Mouse (Mus musculus) cerebellum, postnatal 4 days (tissue): ENCODE results near the gene Gm49322.

Experiments
- DNase-seq, 2 experiments: peaks; one replicate each; pipeline ENCODE4 v3.0.0; 2022; ENCODE audit warnings: low spot score in 2 of 2, mixed read lengths in 1 of 2

The Gm49322 gene

DNA sequence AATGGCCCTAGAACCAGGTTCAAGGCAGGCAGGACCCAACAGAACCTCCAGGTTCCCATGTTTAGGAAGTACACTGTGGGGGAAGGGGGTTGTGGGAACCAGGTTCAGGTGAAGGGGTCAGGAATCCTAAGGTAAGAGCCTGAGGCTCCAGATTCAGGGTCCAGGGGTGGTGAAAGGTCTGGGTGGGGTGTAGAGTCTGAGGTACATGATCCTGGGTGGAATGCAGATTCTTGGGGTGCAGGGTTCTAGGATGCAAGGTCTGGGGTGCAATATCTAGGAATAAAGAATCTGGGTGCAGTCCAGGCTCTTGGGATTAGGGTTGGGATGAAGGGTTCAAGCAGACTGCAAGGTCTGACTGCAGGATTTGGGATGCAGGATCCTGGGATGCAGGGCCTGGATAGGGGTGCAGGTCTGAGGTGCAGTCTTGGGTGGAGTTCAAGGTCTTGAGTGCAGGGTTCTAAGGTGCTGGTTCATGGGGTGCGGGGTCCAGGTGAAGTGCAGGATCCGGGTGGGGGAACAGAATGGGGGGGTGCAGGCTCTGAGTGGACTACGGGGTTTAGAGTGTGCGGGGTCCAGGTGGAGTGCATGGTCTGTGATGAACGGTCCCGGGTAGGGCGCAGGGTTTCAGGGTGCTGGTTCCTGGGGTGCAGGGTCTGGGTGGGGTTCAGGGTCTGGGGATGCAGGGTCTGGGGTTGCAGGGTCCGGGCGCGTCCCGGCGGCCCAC is 49.7 kb downstream of the Gm49322 start:
- DNase-seq = no peak

DNA sequence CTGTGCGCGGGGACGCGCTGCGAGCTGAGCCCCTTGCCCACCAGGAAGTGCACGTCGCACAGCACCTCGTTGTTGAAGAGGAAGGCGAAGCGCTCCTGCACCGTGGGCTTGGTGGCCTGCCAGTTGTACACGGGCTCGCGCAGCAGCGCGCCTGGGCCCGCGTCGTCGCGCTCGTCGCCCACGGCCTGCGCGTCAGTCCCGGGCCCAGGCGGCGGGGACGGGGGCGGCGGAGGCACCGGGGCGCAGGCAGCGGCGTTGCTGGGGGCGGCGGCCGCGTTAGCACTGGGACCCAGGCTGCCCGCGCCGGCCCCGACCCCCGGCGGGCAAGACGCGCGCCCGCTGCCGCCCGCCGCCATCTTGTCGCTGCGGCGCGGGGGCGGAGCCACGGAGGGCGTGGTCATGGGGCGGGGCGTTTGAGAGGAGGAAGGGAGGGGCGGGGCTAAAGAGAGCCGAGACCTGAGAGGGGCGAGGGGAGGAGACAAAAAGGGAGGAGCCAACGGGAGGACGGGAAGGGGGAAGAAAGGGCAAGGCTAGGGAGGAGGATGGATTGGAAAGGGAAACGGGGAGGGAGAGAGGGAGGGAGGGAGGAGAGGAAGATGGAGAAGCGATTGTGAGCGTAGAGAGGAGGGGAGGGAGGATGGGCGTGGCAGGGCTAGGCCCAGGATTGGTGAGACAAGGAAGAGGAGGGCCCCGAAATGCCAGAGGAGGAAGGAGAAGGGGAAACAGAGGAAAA is 50.5 kb downstream of the Gm49322 start:
- DNase-seq = peak; percentile 86 to 99

DNA sequence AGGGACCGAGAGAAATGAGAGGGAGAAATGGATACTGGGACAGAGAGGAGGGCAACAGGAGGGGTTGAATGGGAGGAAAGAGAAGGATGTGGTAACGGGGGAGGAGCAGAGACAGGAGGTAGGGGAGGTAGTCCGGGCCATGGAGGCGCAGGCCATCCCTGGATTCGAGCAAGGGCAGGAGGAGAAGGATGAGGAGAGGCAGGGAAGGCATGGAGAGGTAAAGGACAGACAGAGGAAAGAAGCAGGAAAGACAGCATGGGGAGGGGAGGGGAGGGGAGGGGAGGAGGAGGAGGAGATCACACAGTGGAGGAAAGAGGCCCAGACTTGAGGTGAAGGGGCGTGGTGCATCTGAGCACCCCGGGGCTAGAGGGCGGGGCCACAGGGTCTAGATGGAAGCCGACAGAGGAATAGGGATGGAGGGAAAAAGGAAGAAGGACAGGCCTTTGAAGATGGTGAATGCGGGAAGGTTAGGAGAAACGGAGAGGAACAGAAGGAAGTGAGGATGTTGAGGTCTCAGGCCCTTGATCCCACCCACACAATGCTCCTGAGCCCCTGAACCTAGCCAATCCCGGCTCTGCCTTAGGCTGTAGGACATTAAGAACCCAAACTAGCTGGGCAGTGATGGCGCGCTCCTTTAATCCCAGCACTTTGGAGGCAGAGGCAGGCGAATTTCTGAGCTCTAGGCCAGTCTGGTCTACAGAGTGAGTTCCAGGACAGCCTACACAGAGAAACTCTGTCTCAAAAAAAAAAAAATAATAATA is 51.2 kb downstream of the Gm49322 start, which contains the start of gene Btbd2:
TSS of gene Btbd2 (minus strand) at position 209 of the 761 bp plus-strand sequence.
- DNase-seq = no peak

DNA sequence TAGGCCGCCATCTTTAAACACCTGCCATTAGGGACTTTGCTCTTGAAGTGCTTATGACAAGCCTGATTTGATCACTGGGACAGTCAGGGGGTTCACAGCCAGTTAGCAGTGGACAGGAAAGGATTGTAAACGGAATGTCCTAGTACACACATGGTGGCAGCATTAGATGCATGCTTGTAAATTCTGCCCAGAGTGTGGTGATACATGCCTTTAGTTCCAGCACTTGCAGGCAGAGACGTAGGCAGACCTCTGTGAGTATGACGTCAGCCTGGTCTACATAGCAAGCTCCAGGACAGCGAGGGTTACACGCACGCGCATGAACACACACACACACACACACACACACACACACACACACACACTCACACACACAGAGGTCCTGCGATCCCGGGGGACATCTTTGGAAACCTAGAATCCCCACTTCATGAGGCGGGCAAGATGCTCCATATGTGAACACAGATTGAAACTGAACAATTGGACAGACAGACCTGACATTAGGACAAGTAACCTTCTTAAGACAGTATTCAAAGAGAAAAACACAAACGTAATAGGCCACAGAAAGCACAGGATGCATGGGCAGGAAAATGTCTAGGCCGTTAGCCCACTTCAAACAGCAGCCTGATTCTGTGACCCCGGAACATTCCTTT is 52.5 kb downstream of the Gm49322 start:
- no peak for DNase-seq

- no peak for DNase-seq
Observed at GRCm38 (mm10) chr10:80658841-80659202, 53.0 kb downstream of the Gm49322 start.

DNA sequence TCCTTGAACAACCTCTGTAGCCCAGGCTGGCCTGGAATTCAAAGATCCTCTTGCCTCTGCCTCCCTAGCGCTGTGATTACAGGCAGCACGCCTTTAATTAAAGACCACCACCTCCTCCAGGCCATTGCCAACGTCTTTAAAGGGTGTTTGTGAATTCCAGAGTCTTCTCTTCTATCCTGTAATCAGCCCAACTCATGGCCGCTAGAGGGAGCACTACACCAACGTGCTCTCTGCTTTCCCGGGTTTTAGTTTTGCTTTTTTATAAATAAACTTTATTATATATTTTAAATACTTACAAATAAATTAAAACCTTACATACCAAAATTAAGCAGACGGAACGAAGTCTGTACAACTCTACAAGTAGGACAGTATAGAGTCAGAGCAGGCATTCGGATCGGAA is 53.4 kb downstream of the Gm49322 start:
- peak; percentile 57 to 76 for DNase-seq

- no peak for DNase-seq
Observed at GRCm38 (mm10) chr10:80661149-80661548, 55.3 kb downstream of the Gm49322 start.

DNA sequence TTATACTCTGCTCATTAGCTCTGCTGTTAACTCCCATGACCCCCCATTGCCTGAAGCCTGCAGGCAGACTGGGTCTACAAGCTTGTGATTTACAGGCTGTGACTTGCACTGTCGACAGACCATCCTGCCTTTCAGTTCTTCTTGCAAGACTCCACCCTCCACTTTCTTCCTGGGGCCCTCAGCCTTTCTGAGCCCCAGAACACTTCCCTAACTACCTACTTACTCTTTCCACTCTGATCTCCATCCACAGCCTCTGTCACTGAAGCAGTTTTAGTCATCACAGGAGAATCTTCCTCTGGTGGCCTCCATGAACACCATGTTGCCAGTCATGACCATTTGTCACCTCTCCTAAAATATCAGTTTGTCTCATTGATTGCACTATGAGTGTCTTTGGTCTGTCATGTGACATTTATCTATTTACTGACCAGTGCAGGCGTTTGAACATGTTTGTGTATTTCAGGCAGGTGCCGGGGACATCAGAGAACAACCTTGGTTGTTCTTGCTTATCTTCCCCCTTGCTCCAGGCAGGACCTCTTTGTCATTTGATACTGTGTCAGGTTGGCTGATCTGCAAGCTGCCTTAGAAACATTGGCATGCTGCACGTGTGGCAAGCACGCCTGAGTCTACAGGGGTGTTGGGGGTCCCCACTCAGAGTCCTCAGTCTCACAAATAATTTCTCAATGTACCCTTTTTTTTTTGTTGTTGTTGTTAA is 57.8 kb downstream of the Gm49322 start:
- DNase-seq = no peak

DNA sequence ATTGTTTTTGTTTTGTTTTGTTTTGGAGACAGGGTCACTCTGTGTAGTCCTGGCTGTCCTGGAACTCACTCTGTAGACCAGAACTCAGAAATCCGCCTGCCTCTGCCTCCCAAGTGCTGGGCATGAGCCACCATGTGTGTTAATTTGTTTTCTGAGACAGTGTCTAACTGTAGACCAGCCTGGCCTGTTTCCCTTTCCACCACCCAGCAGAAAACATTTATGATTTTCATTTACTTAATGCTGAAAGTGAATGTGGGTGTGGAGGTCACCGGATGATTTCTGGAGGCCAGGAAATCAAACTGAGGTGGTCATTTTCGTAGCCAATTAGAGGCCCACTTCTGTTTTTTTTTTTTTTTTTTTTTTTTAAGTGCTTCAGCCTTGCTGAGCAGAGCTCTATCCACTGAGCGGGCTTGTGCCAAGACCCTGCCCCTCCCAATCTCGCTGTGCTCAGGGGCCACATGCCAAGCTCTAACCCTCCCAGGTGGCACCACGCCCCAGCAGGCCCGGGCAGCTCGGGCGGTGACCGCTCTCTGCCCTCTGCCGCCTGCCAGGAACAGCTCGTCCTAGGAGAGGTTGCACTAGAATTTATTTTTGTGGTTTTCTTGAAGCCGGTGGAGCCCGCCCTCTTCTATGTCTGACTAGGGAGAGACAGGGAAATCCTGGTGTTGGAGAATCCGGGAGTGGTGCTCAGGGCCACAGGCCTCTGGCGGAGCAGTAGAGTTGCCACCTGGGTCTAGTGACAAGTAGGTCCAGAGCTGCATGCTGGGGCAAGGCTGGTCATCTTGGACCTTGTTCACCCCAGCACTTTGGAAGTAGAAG is 58.6 kb downstream of the Gm49322 start:
- DNase-seq = peak in 1 of 2 experiments; percentile 45

GRCm38 (mm10) chr10:80665016-80665380 is 59.2 kb downstream of the Gm49322 start:
- DNase-seq = no peak
